Mouse (Mus musculus) liver, embryonic 14.5 days (tissue): Measurements from ENCODE around the gene Cdc42ep2.

Experiments used
- CTCF ChIP-seq: IDR thresholded peaks from 2 replicates; pipeline ENCODE4 v1.5.1; 2016; ENCODE audit warnings: antibody characterized with exemption, low read depth, control low read depth
- EP300 ChIP-seq: IDR thresholded peaks from 2 replicates; pipeline ENCODE4 v1.6.1; 2016; ENCODE audit warnings: antibody characterized with exemption, low read depth

- TF ChIP-seq CTCF = no peak
- TF ChIP-seq EP300 = no peak
Measured at GRCm38 (mm10) chr19:5871273-5871672, 53.3 kb downstream of the Cdc42ep2 start.
